Mouse (Mus musculus) G1E (cell line): ENCODE data around the gene Col28a1.

Source experiments
- CTCF ChIP-seq: IDR thresholded peaks from 2 replicates; pipeline ENCODE4 v1.5.1; 2012; ENCODE audit warnings: low read depth, low read length, inconsistent platforms, mixed read lengths
- GATA1 ChIP-seq: IDR thresholded peaks from 2 replicates; pipeline ENCODE4 v1.6.1; 2012; ENCODE audit warnings: borderline replicate concordance, low read length, inconsistent platforms, mixed read lengths
- GATA2 ChIP-seq: IDR thresholded peaks from 2 replicates; pipeline ENCODE4 v1.6.1; 2012; ENCODE audit warnings: low read depth, low read length, inconsistent platforms, borderline replicate concordance
- POLR2AphosphoS5 ChIP-seq: IDR thresholded peaks from 2 replicates; pipeline ENCODE4 v1.6.1; 2012; ENCODE audit warnings: low read depth, low read length, inconsistent platforms; ENCODE audit not compliant: insufficient replicate concordance
- TAL1 ChIP-seq: conservative IDR thresholded peaks from 2 replicates; pipeline ENCODE4 v1.6.1; 2012; ENCODE audit warnings: low read depth, low read length, inconsistent platforms, mixed read lengths

- TF ChIP-seq CTCF (no peak), POLR2AphosphoS5 (no peak), GATA1 (no peak), TAL1 (no peak), GATA2 (no peak)
These were observed 73.8 kb downstream of the Col28a1 start for GRCm38 (mm10) chr6:8118577-8118976.
